Mouse (Mus musculus): ENCODE measurements around the gene Dhx57. TPM values are rescaled to one million over a fixed set of nuclear protein-coding genes. Genes with fewer than 3 reads are reported as not detected.

The Dhx57 gene
- polyA plus RNA-seq, 1 experiment = 7.9 TPM

DNA sequence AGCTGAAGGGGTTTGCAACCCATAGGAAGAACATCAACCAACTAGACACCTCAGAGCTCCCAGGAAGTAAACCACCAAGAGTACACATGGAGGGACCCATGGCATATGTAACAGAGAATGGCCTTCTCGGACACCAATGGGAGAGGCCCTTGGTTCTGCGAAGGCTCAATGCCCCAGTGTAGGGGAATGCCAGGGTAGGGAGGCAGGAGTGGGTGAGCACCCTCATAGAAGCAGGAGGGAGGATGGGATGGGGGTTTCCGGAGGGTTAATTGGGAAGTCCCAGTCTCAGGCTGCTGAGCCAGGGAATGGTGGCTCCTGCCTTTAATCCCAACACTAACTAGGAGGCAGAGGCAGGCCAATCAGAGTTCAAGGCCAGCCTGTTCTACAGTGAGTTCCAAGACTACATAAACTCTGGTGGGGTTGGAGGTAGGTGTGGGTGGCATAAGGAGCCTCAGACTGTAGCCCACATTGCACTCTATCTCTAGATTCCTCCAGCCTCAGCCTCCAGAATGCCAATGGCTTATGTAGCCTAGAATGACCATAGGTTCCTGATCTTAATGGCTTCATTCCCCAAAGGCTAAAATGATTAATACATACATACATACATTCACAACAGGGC lies 91.0 kb downstream of the Dhx57 start:
- DNase-seq (ENCODE audit: low read depth) = no peak

DNA sequence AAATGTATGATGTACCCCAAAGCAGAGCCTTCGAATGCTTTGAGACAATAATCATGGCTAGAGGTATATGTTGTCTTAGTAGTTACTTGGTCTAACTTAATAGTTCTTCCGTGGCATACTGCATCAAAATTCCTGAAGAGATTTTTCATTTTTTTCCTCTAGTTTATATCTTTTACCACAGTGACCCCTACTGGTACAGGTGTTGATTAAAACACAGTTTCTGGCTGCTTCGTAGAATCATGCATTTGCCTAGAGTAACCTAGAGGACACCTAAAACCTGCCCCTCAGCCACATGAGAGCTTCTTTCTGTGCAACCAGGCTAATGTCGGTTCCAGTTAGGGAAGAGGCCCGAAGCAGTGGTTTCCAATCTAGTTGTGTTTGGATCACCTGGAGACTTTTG lies 97.2 kb downstream of the Dhx57 start:
- DNase-seq (ENCODE audit: low read depth) = no peak

Other genes with a start within 250 kb of the Dhx57 start
- gene Hnrnpll, start 228.1 kb downstream of the Dhx57 start, polyA plus RNA-seq (2012; rRNA removed) = 14.4 and 18.1 TPM in 2 replicates
- 21.6 and 28.1 TPM in 2 replicates for gene Galm, start 163.0 kb downstream of the Dhx57 start, polyA plus RNA-seq (2012; rRNA removed)
- 57.7 and 60.3 TPM in 2 replicates for gene Srsf7, start 83.2 kb downstream of the Dhx57 start, polyA plus RNA-seq (2012; rRNA removed)
- gene Ttc39d, start 83.0 kb downstream of the Dhx57 start, polyA plus RNA-seq (2012; rRNA removed) = 0.58 and 0.86 TPM in 2 replicates
- gene Gemin6, start 66.0 kb downstream of the Dhx57 start, polyA plus RNA-seq (2012; rRNA removed) = 4.8 and 5.4 TPM in 2 replicates
- gene Morn2, start 273 bp downstream of the Dhx57 start, polyA plus RNA-seq (2012; rRNA removed) = 5.3 and 9.1 TPM in 2 replicates
- gene Arhgef33, start 16.9 kb upstream of the Dhx57 start, polyA plus RNA-seq (2012; rRNA removed) = 1.9 and 2.1 TPM in 2 replicates
- gene Gm10190, start 83.1 kb upstream of the Dhx57 start, polyA plus RNA-seq (2012; rRNA removed) = 1.9 and 3.3 TPM in 2 replicates
- 2.7 and 4.1 TPM in 2 replicates for gene Sos1, start 190.0 kb upstream of the Dhx57 start, polyA plus RNA-seq (2012; rRNA removed)